Mouse (Mus musculus): Measurements from ENCODE around the gene Ubfd1. TPM values are rescaled to one million over a fixed set of nuclear protein-coding genes. Genes with fewer than 3 reads are reported as not detected.
"Not testable (repeated sequence)": the region's sequence is repeated elsewhere in the genome, so short reads cannot be mapped to it uniquely, and the experiment has no call there.

The Ubfd1 gene
- polyA plus RNA-seq, 1 experiment from 2014 or later: 19.0 TPM

- TF ChIP-seq EP300 (IDR thresholded peaks at IDR 0.05) (no peak), CTCF (IDR thresholded peaks at IDR 0.05) (no peak)
- no peak for ATAC-seq
- Histone ChIP-seq H3K9me3 (ENCODE audit: low read length) (no peaks in the 10 kb centered on the region), H3K4me3 (ENCODE audit: low read depth, low read length) (no peak overlapping the region), H3K27me3 (replicated peaks; ENCODE audit: insufficient read depth, low read length) (no peaks in the 10 kb centered on the region), H3K36me3 (ENCODE audit: insufficient read depth, low read length) (peaks cover 40% of the 10 kb centered on the region), H3K9ac (replicated peaks; ENCODE audit: low read depth) (no peak overlapping the region), H3K4me2 (replicated peaks; ENCODE audit: low read depth, low read length) (no peak overlapping the region), H3K4me1 (ENCODE audit: insufficient read depth, low read depth, low read length) (no peaks in the 10 kb centered on the region), H3K27ac (ENCODE audit: low read length) (no peak overlapping the region)
- WGBS: 83% methylated on average over 8 of the region's 8 CpGs
- DNase-seq (ENCODE audit: low spot score): peak; percentile 17
These were observed 13.0 kb downstream of the Ubfd1 start for GRCm38 (mm10) chr7:122079798-122080554.

- WGBS: 96% methylated on average over 1 of the region's 1 CpGs
- H3K9ac ChIP-seq (replicated peaks; ENCODE audit: low read depth): no peak overlapping the region
- DNase-seq (ENCODE audit: low spot score) (no peak), ATAC-seq (no peak)
- TF ChIP-seq EP300 (IDR thresholded peaks at IDR 0.05) (no peak), CTCF (IDR thresholded peaks at IDR 0.05) (no peak)
- H3K4me3 ChIP-seq (ENCODE audit: low read depth, low read length): no peak overlapping the region
- no peak overlapping the region for H3K27ac ChIP-seq (ENCODE audit: low read length)
- no peak overlapping the region for H3K4me2 ChIP-seq (replicated peaks; ENCODE audit: low read depth, low read length)
- no peaks in the 10 kb centered on the region for H3K9me3 ChIP-seq (ENCODE audit: low read length)
- H3K27me3 ChIP-seq (replicated peaks; ENCODE audit: insufficient read depth, low read length): no peaks in the 10 kb centered on the region
- H3K4me1 ChIP-seq (ENCODE audit: insufficient read depth, low read depth, low read length): no peaks in the 10 kb centered on the region
- peaks cover 29% of the 10 kb centered on the region for H3K36me3 ChIP-seq (ENCODE audit: insufficient read depth, low read length)
These were observed 14.1 kb downstream of the Ubfd1 start for GRCm38 (mm10) chr7:122081071-122081470.

GRCm38 (mm10) chr7:122087195-122087982 lies 20.4 kb downstream of the Ubfd1 start:
- Histone ChIP-seq H3K4me2 (replicated peaks; ENCODE audit: low read depth, low read length) (no peak overlapping the region), H3K4me1 (ENCODE audit: insufficient read depth, low read depth, low read length) (no peaks in the 10 kb centered on the region), H3K9me3 (ENCODE audit: low read length) (no peaks in the 10 kb centered on the region), H3K27me3 (replicated peaks; ENCODE audit: insufficient read depth, low read length) (no peaks in the 10 kb centered on the region), H3K4me3 (ENCODE audit: low read depth, low read length) (no peak overlapping the region), H3K27ac (ENCODE audit: low read length) (no peak overlapping the region), H3K36me3 (ENCODE audit: insufficient read depth, low read length) (peaks cover 24% of the 10 kb centered on the region), H3K9ac (replicated peaks; ENCODE audit: low read depth) (no peak overlapping the region)
- ATAC-seq: no peak
- DNase-seq (ENCODE audit: low spot score): no peak
- no peak for TF ChIP-seq CTCF (IDR thresholded peaks at IDR 0.05)
- no peak for TF ChIP-seq EP300 (IDR thresholded peaks at IDR 0.05)
- 89% methylated on average over 11 of the region's 11 CpGs for WGBS

GRCm38 (mm10) chr7:122094564-122095330 lies 27.8 kb downstream of the Ubfd1 start:
- Histone ChIP-seq H3K4me1 (ENCODE audit: insufficient read depth, low read depth, low read length) (no peaks in the 10 kb centered on the region), H3K4me3 (ENCODE audit: low read depth, low read length) (no peak overlapping the region), H3K27me3 (replicated peaks; ENCODE audit: insufficient read depth, low read length) (no peaks in the 10 kb centered on the region), H3K9ac (replicated peaks; ENCODE audit: low read depth) (no peak overlapping the region), H3K27ac (ENCODE audit: low read length) (no peak overlapping the region), H3K36me3 (ENCODE audit: insufficient read depth, low read length) (peaks cover 28% of the 10 kb centered on the region), H3K4me2 (replicated peaks; ENCODE audit: low read depth, low read length) (no peak overlapping the region), H3K9me3 (ENCODE audit: low read length) (no peaks in the 10 kb centered on the region)
- TF ChIP-seq CTCF (IDR thresholded peaks at IDR 0.05): peak; percentile 25
- no peak for TF ChIP-seq EP300 (IDR thresholded peaks at IDR 0.05)
- DNase-seq (ENCODE audit: low spot score) (no peak), ATAC-seq (no peak)
- 83% methylated on average over 2 of the region's 2 CpGs for WGBS

GRCm38 (mm10) chr7:122098009-122098408 lies 31.0 kb downstream of the Ubfd1 start:
- ATAC-seq: no peak
- 82% methylated on average over 3 of the region's 3 CpGs for WGBS

GRCm38 (mm10) chr7:122099222-122099621 lies 32.2 kb downstream of the Ubfd1 start:
- DNase-seq (ENCODE audit: low spot score): peak; percentile 85
- TF ChIP-seq CTCF (IDR thresholded peaks at IDR 0.05): peak; percentile 89
- no peak for TF ChIP-seq EP300 (IDR thresholded peaks at IDR 0.05)
- Histone ChIP-seq H3K36me3 (ENCODE audit: insufficient read depth, low read length) (peaks cover 12% of the 10 kb centered on the region; the same call in 1 of the 2 replicates), H3K4me2 (replicated peaks; ENCODE audit: low read depth, low read length) (no peak overlapping the region), H3K9me3 (ENCODE audit: low read length) (no peaks in the 10 kb centered on the region), H3K27ac (ENCODE audit: low read length) (no peak overlapping the region), H3K9ac (replicated peaks; ENCODE audit: low read depth) (no peak overlapping the region), H3K27me3 (replicated peaks; ENCODE audit: insufficient read depth, low read length) (no peaks in the 10 kb centered on the region), H3K4me1 (ENCODE audit: insufficient read depth, low read depth, low read length) (peaks cover 7% of the 10 kb centered on the region), H3K4me3 (ENCODE audit: low read depth, low read length) (no peak overlapping the region)
- no peak for ATAC-seq
- 47% methylated on average over 4 of the region's 4 CpGs for WGBS

More at GRCm38 (mm10) chr7:122098009-122098408, 31.0 kb downstream of the Ubfd1 start:
- Histone ChIP-seq H3K4me3 (ENCODE audit: low read depth, low read length) (no peak overlapping the region), H3K4me2 (replicated peaks; ENCODE audit: low read depth, low read length) (no peak overlapping the region), H3K27ac (ENCODE audit: low read length) (no peak overlapping the region), H3K9ac (replicated peaks; ENCODE audit: low read depth) (no peak overlapping the region), H3K9me3 (ENCODE audit: low read length) (no peaks in the 10 kb centered on the region), H3K4me1 (ENCODE audit: insufficient read depth, low read depth, low read length) (peaks cover 7% of the 10 kb centered on the region), H3K27me3 (replicated peaks; ENCODE audit: insufficient read depth, low read length) (no peaks in the 10 kb centered on the region), H3K36me3 (ENCODE audit: insufficient read depth, low read length) (peaks cover 13% of the 10 kb centered on the region; the same call in 1 of the 2 replicates)
- TF ChIP-seq EP300 (IDR thresholded peaks at IDR 0.05): no peak
- TF ChIP-seq CTCF (IDR thresholded peaks at IDR 0.05): no peak
- no peak for DNase-seq (ENCODE audit: low spot score)

GRCm38 (mm10) chr7:122101014-122101746 lies 34.2 kb downstream of the Ubfd1 start:
- H3K4me1 ChIP-seq (ENCODE audit: insufficient read depth, low read depth, low read length); H3K27me3 ChIP-seq (replicated peaks; ENCODE audit: insufficient read depth, low read length); H3K36me3 ChIP-seq (ENCODE audit: insufficient read depth, low read length); H3K9me3 ChIP-seq (ENCODE audit: low read length): not testable (repeated sequence)
- Histone ChIP-seq H3K27ac (ENCODE audit: low read length) (peak overlapping the region; percentile 11; the same call in 1 of the 2 replicates), H3K4me2 (replicated peaks; ENCODE audit: low read depth, low read length) (peak overlapping the region; percentile 58), H3K9ac (replicated peaks; ENCODE audit: low read depth) (peak overlapping the region; percentile 75), H3K4me3 (ENCODE audit: low read depth, low read length) (peak overlapping the region; percentile 70)
- DNase-seq (ENCODE audit: low spot score): peak; percentile 29
- peak; percentile 65 for ATAC-seq
- 6% methylated on average over 25 of the region's 28 CpGs for WGBS

Measured in lung, postnatal 0 days (tissue).